Mouse (Mus musculus): ENCODE measurements around the gene Ppil4. TPM values are rescaled to one million over a fixed set of nuclear protein-coding genes. Genes with fewer than 3 reads are reported as not detected.

Gene Ppil4
- total and polyA plus RNA-seq, 3 experiments: 30.5 to 86.3 (median 34.7) TPM

- Histone ChIP-seq H3K27ac (ENCODE audit: control insufficient read depth, low read depth, low read length) (no peak overlapping the region), H3K4me3 (ENCODE audit: control insufficient read depth in 1 of 2, insufficient read depth in 1 of 2, low read depth in 2 of 2, low read length in 2 of 2) (no peak overlapping the region), H3K9me3 (replicated peaks; ENCODE audit: insufficient read depth, low read length) (no peaks in the 10 kb centered on the region), H3K27me3 (ENCODE audit: control insufficient read depth in 1 of 2, insufficient read depth in 2 of 2, low read length in 2 of 2) (no peaks in the 10 kb centered on the region), H3K4me1 (ENCODE audit: control insufficient read depth in 1 of 2, insufficient read depth in 2 of 2, low read length in 2 of 2) (0 out of 4 replicates have a peak, but pooled peaks cover 0 to 3% of the 10 kb centered on the region in 2 experiments), H3K79me2 (ENCODE audit: control insufficient read depth, insufficient read depth, low read length, poor library complexity) (no peaks in the 10 kb centered on the region), H3K9ac (ENCODE audit: control insufficient read depth, low read depth, low read length, poor library complexity, severe bottlenecking) (no peak overlapping the region), H3K36me3 (ENCODE audit: control insufficient read depth in 1 of 2, insufficient read depth in 2 of 2, low read length in 2 of 2) (no peaks in the 10 kb centered on the region)
- TF ChIP-seq ZMIZ1 (IDR thresholded peaks at IDR 0.05; ENCODE audit: low read depth, low read length) (no peak), ZC3H11A (IDR thresholded peaks at IDR 0.05; ENCODE audit: low read depth, low read length) (no peak), TCF12 (IDR thresholded peaks at IDR 0.05; ENCODE audit: low read depth, low read length) (no peak), MAX (IDR thresholded peaks at IDR 0.05; ENCODE audit: low read length) (no peak), BHLHE40 (IDR thresholded peaks at IDR 0.05; ENCODE audit: borderline replicate concordance, low read depth, low read length) (no peak), ETS1 (IDR thresholded peaks at IDR 0.05; ENCODE audit: low read depth, low read length) (no peak), RCOR1 (IDR thresholded peaks at IDR 0.05; ENCODE audit: low read depth, low read length) (no peak), POLR2AphosphoS2 (IDR thresholded peaks at IDR 0.05; ENCODE audit: low read length) (no peak), USF2 (IDR thresholded peaks at IDR 0.05; ENCODE audit: borderline replicate concordance in 1 of 2, insufficient read depth in 1 of 2, low read depth in 1 of 2, low read length in 2 of 2) (no peak), MAZ (IDR thresholded peaks at IDR 0.05; ENCODE audit: low read depth, low read length) (no peak), ZKSCAN1 (IDR thresholded peaks at IDR 0.05; ENCODE audit: low read depth, low read length) (no peak), CHD2 (IDR thresholded peaks at IDR 0.05; ENCODE audit: low read length) (no peak)
- no peak for DNase-seq (ENCODE audit: low read depth, low spot score)
Observed at GRCm38 (mm10) chr10:7839551-7840352, 47.1 kb downstream of the Ppil4 start.

- no peak overlapping the region for H3K4me3 ChIP-seq (ENCODE audit: control insufficient read depth in 1 of 2, insufficient read depth in 1 of 2, low read depth in 2 of 2, low read length in 2 of 2)
- no peak overlapping the region for H3K9ac ChIP-seq (ENCODE audit: control insufficient read depth, low read depth, low read length, poor library complexity, severe bottlenecking)
- no peaks in the 10 kb centered on the region for H3K27me3 ChIP-seq (ENCODE audit: control insufficient read depth in 1 of 2, insufficient read depth in 2 of 2, low read length in 2 of 2)
- no peak for DNase-seq (ENCODE audit: low read depth, low spot score)
- TF ChIP-seq GABPA (IDR thresholded peaks at IDR 0.05; ENCODE audit: low read depth, low read length) (no peak), MAX (IDR thresholded peaks at IDR 0.05; ENCODE audit: low read length) (no peak), POLR2AphosphoS5 (IDR thresholded peaks at IDR 0.05; ENCODE audit: borderline replicate concordance, low read depth, low read length) (no peak), CHD2 (IDR thresholded peaks at IDR 0.05; ENCODE audit: low read length) (no peak), ZMIZ1 (IDR thresholded peaks at IDR 0.05; ENCODE audit: low read depth, low read length) (no peak), TCF12 (IDR thresholded peaks at IDR 0.05; ENCODE audit: low read depth, low read length) (no peak), POLR2A (IDR thresholded peaks at IDR 0.05; ENCODE audit: control insufficient read depth in 1 of 2, insufficient read depth in 1 of 2, low read depth in 1 of 2, low read length in 2 of 2, poor library complexity in 1 of 2) (no peak), ZKSCAN1 (IDR thresholded peaks at IDR 0.05; ENCODE audit: low read depth, low read length) (no peak), CHD1 (IDR thresholded peaks at IDR 0.05; ENCODE audit: low read depth, low read length) (no peak), SIN3A (IDR thresholded peaks at IDR 0.05; ENCODE audit: low read length) (no peak)
- no peaks in the 10 kb centered on the region for H3K9me3 ChIP-seq (replicated peaks; ENCODE audit: insufficient read depth, low read length)
- no peaks in the 10 kb centered on the region for H3K79me2 ChIP-seq (ENCODE audit: control insufficient read depth, insufficient read depth, low read length, poor library complexity)
- H3K36me3 ChIP-seq (ENCODE audit: control insufficient read depth in 1 of 2, insufficient read depth in 2 of 2, low read length in 2 of 2): no peaks in the 10 kb centered on the region
- no peak overlapping the region for H3K27ac ChIP-seq (ENCODE audit: control insufficient read depth, low read depth, low read length)
- H3K4me1 ChIP-seq (ENCODE audit: control insufficient read depth in 1 of 2, insufficient read depth in 2 of 2, low read length in 2 of 2): 0 out of 4 replicates have a peak, but pooled peaks cover 0 to 3% of the 10 kb centered on the region in 2 experiments
Observed at GRCm38 (mm10) chr10:7840353-7840733, 47.7 kb downstream of the Ppil4 start.
